Mouse (Mus musculus) stomach, embryonic 14.5 days (tissue): ENCODE measurements around the gene Atxn2l. TPM values are rescaled to one million over a fixed set of nuclear protein-coding genes. Genes with fewer than 3 reads are reported as not detected.
"Not testable (repeated sequence)": the region's sequence is repeated elsewhere in the genome, so short reads cannot be mapped to it uniquely, and the experiment has no call there.

Experiments used
- ATAC-seq: fragments of 200-750 bp; cut with Nextera tagmentation; 2 replicates; pipeline ENCODE4 v1.8.0; 2017; ENCODE audit warnings: low read depth, moderate TSS enrichment; ENCODE audit not compliant: insufficient number of reproducible peaks, insufficient read depth, low FRiP score
- H3K27ac ChIP-seq: fragments of 300-500 bp; sonication (generic); 2 replicates; pipeline ENCODE4 v1.5.1; 2014; ENCODE audit warnings: mild to moderate bottlenecking, low read length, moderate library complexity, mixed read lengths
- H3K27me3 ChIP-seq: fragments of 300-500 bp; sonication (generic); 2 replicates; pipeline ENCODE4 v1.6.1; 2014; ENCODE audit warnings: low read length, control low read depth, mixed read lengths; ENCODE audit not compliant: control insufficient read depth, insufficient read depth
- H3K36me3 ChIP-seq: fragments of 300-500 bp; sonication (generic); 2 replicates; pipeline ENCODE4 v1.6.1; 2014; ENCODE audit warnings: mild to moderate bottlenecking, control low read depth, low read length, moderate library complexity, mixed read lengths; ENCODE audit not compliant: control insufficient read depth, insufficient read depth
- H3K4me1 ChIP-seq: fragments of 300-500 bp; sonication (generic); 2 replicates; pipeline ENCODE4 v1.6.1; 2014; ENCODE audit warnings: low read length, control low read depth, mixed read lengths; ENCODE audit not compliant: control insufficient read depth, insufficient read depth
- H3K4me2 ChIP-seq: fragments of 300-500 bp; sonication (generic); replicated peaks from 2 replicates; pipeline ENCODE4 v1.6.1; 2014; ENCODE audit warnings: low read depth, low read length, control low read depth
- H3K4me3 ChIP-seq: fragments of 300-500 bp; sonication (generic); 2 replicates; pipeline ENCODE4 v1.5.1; 2014; ENCODE audit warnings: low read depth, low read length, control low read depth
- H3K9ac ChIP-seq: fragments of 300-500 bp; sonication (generic); replicated peaks from 2 replicates; pipeline ENCODE4 v1.6.1; 2014; ENCODE audit warnings: low read depth, mild to moderate bottlenecking, control low read depth, low read length, moderate library complexity, mixed read lengths
- H3K9me3 ChIP-seq: fragments of 300-500 bp; sonication (generic); 2 replicates; pipeline ENCODE4 v1.6.1; 2016; ENCODE audit warnings: low read depth, low read length, control low read depth; ENCODE audit not compliant: control insufficient read depth
- WGBS: fragments of 180-500 bp; shearing (Covaris S2); extraction: QIAGEN DNeasy Blood & Tissue Kit; methylation state at CpG from one replicate; pipeline ENCODE4 v1.1.7; 2014; 5-methylcytosine and 5-hydroxymethylcytosine counted together
- polyA plus RNA-seq: library from polyadenylated mRNA; unstranded; fragments of >200 nt; fragmentation: Nextera tagmentation; extraction: Ambion mirVana; gene quantifications from 2 replicates; pipeline ENCODE4 v1.2.1, GENCODE M21; 2014

The Atxn2l gene
- polyA plus RNA-seq, 1 experiment from 2014 or later = 45.6 TPM

DNA sequence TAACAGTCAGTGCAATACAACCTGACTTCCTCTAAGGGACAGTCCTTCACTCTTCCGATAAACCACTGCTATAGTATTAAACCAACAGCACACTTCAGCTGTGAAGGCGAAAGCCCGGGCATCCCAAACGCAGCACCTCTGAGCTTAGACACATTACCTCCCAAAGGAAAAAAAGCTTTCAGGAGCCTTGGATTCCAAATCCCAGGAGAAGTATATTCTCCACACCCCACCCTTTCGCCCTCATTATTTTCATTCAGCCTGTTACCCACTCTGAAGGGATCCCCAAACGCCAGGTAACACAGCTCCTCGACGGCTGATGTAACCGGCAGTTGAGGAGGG, 1.6 kb downstream of the Atxn2l start:
- Histone ChIP-seq H3K4me2 (peak overlapping the region; percentile 57), H3K36me3 (peaks cover 46% of the 10 kb centered on the region), H3K4me3 (peak overlapping the region; percentile 100), H3K27me3 (no peaks in the 10 kb centered on the region), H3K9ac (peak overlapping the region; percentile 100), H3K9me3 (no peaks in the 10 kb centered on the region), H3K4me1 (0 out of 2 replicates have a peak, but pooled peaks cover 5% of the 10 kb centered on the region), H3K27ac (peak overlapping the region; percentile 100)
- WGBS = 5% methylated on average over 9 of the region's 9 CpGs
- ATAC-seq = no peak

DNA sequence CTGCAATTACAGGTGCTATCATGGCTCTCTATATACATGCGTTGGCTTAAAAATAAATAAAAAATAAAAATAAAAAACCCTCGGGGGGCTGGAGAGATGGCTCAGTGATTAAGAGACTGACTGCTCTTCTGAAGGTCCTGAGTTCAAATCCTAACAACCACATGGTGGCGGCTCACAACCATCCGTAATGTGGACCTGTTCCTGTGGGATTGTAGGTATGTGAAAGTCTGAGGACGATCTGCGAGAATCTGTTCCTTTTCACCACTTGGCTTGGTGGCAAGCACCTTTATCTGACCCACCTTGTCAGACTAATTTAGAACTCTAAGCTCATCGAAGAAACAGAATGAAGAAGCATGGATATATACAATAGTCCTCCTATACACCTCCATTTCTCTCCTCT, 3.8 kb downstream of the Atxn2l start:
- WGBS = 93% methylated on average over 7 of the region's 7 CpGs
- no peak for ATAC-seq
- Histone ChIP-seq H3K27me3 (no peaks in the 10 kb centered on the region), H3K9ac (no peak overlapping the region), H3K4me2 (no peak overlapping the region), H3K36me3 (peaks cover 68% of the 10 kb centered on the region), H3K9me3 (no peaks in the 10 kb centered on the region), H3K27ac (no peak overlapping the region), H3K4me3 (no peak overlapping the region), H3K4me1 (0 out of 2 replicates have a peak, but pooled peaks cover 5% of the 10 kb centered on the region)

DNA sequence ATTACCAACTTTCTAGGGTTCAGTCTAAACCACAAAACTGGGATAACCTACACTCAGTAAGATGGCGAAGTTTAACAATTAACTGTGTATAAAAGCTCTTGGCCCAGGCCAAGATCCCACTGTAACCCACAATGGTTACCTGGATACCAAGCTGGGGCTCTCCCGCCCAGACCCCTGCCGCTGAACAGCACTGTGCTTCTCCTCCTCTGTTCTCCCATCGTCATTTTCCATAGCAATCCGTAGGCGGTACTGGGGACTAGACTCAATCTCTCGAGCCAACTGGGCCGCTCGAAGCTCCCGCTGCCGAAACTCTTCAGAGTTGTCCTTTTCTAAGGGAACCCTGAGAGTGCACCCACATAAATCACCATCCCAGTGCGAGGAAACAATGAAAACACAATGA, 5.3 kb downstream of the Atxn2l start:
- no peak overlapping the region for H3K9ac ChIP-seq
- H3K27ac ChIP-seq = no peak overlapping the region
- H3K36me3 ChIP-seq = peaks cover 83% of the 10 kb centered on the region
- no peaks in the 10 kb centered on the region for H3K27me3 ChIP-seq
- H3K4me1 ChIP-seq = 0 out of 2 replicates have a peak, but pooled peaks cover 5% of the 10 kb centered on the region
- H3K4me2 ChIP-seq = no peak overlapping the region
- H3K9me3 ChIP-seq = no peaks in the 10 kb centered on the region
- no peak for ATAC-seq
- no peak overlapping the region for H3K4me3 ChIP-seq
- 93% methylated on average over 12 of the region's 12 CpGs for WGBS

- no peak overlapping the region for H3K9ac ChIP-seq
- 88% methylated on average over 5 of the region's 5 CpGs for WGBS
- H3K4me3 ChIP-seq = no peak overlapping the region
- 0 out of 2 replicates have a peak, but pooled peaks cover 5% of the 10 kb centered on the region for H3K4me1 ChIP-seq
- H3K27me3 ChIP-seq = no peaks in the 10 kb centered on the region
- ATAC-seq = no peak
- H3K4me2 ChIP-seq = no peak overlapping the region
- H3K9me3 ChIP-seq = no peaks in the 10 kb centered on the region
- H3K36me3 ChIP-seq = peaks cover 97% of the 10 kb centered on the region
- no peak overlapping the region for H3K27ac ChIP-seq
Measured at GRCm38 (mm10) chr7:126496475-126496874, 6.8 kb downstream of the Atxn2l start.

DNA sequence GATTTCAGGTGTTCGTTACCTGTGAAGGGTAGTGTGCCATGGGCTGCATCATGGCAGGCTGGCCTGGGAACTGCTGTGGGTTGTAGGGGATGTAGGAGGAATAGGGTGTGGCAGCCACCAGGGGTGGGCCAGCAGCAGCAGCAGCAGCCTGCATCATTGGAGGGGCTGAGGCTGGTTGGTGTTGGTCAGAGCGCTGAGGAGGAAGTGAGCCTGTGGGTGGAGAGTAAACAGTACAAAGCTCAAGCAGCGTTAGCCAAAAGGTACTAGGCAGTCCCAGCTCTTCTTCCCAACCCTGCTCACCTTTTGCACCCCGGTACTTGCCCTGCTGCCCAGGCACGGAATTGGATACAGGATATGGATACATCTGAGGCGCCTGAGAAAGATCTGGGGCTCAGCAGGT, 9.1 kb downstream of the Atxn2l start:
- no peak overlapping the region for H3K4me2 ChIP-seq
- no peak for ATAC-seq
- H3K4me3 ChIP-seq = no peak overlapping the region
- H3K4me1 ChIP-seq = no peaks in the 10 kb centered on the region
- WGBS = 89% methylated on average over 6 of the region's 6 CpGs
- peaks cover 91% of the 10 kb centered on the region for H3K36me3 ChIP-seq
- H3K27me3 ChIP-seq = no peaks in the 10 kb centered on the region
- no peak overlapping the region for H3K9ac ChIP-seq
- no peak overlapping the region for H3K27ac ChIP-seq
- H3K9me3 ChIP-seq = no peaks in the 10 kb centered on the region

- Histone ChIP-seq H3K27me3 (no peaks in the 10 kb centered on the region), H3K9me3 (no peaks in the 10 kb centered on the region), H3K4me2 (no peak overlapping the region), H3K36me3 (peaks cover 69% of the 10 kb centered on the region), H3K9ac (no peak overlapping the region), H3K27ac (no peak overlapping the region), H3K4me3 (no peak overlapping the region), H3K4me1 (0 out of 2 replicates have a peak, but pooled peaks cover 8% of the 10 kb centered on the region)
- 50% methylated on average over 11 of the region's 11 CpGs for WGBS
- ATAC-seq = no peak
Measured at GRCm38 (mm10) chr7:126491973-126492372, 11.3 kb downstream of the Atxn2l start.

GRCm38 (mm10) chr7:126491005-126491404, 12.2 kb downstream of the Atxn2l start:
- Histone ChIP-seq H3K36me3 (peaks cover 60% of the 10 kb centered on the region), H3K27ac (no peak overlapping the region), H3K4me3 (no peak overlapping the region), H3K4me2 (no peak overlapping the region), H3K27me3 (no peaks in the 10 kb centered on the region), H3K9ac (no peak overlapping the region), H3K9me3 (no peaks in the 10 kb centered on the region), H3K4me1 (0 out of 2 replicates have a peak, but pooled peaks cover 8% of the 10 kb centered on the region)
- WGBS = 84% methylated on average over 1 of the region's 1 CpGs
- no peak for ATAC-seq

- 12% methylated on average over 21 of the region's 25 CpGs for WGBS
- not testable (repeated sequence) for H3K4me1 ChIP-seq, H3K9me3 ChIP-seq, H3K27ac ChIP-seq, H3K27me3 ChIP-seq, ATAC-seq
- peak overlapping the region; percentile 67 for H3K9ac ChIP-seq
- peak overlapping the region; percentile 95 for H3K4me2 ChIP-seq
- H3K4me3 ChIP-seq = peak overlapping the region; percentile 59
- H3K36me3 ChIP-seq = peaks cover 28% of the 10 kb centered on the region
Measured at GRCm38 (mm10) chr7:126487617-126488385, 15.4 kb downstream of the Atxn2l start.
